Mouse (Mus musculus) thymus, postnatal 36 days (tissue): ENCODE results near the gene Pvrig.
"Not testable (repeated sequence)": the region's sequence is repeated elsewhere in the genome, so short reads cannot be mapped to it uniquely, and the experiment has no call there.

ENCODE experiments used
- DNase-seq, 2 experiments: peaks; one replicate each; pipeline ENCODE4 v3.0.0; 2022; ENCODE audit warnings: mixed read lengths in 2 of 2

Gene Pvrig

GRCm38 (mm10) chr5:138341661-138342060 lies at the start of gene Pvrig:
Pvrig (plus strand) TSS chr5:138341961.
- DNase-seq: no peak

GRCm38 (mm10) chr5:138294158-138294557 lies 47.6 kb upstream of the Pvrig start:
- DNase-seq: no peak

- DNase-seq: no peak
Measured at GRCm38 (mm10) chr5:138299613-138300012, 42.1 kb upstream of the Pvrig start.

GRCm38 (mm10) chr5:138312795-138313194 lies 29.0 kb upstream of the Pvrig start:
- no peak for DNase-seq

- DNase-seq: no peak
Measured at GRCm38 (mm10) chr5:138343216-138343615, 1.5 kb downstream of the Pvrig start.

GRCm38 (mm10) chr5:138363208-138363607 lies 21.4 kb downstream of the Pvrig start:
- DNase-seq: not testable (repeated sequence)

- DNase-seq: not testable (repeated sequence)
Measured at GRCm38 (mm10) chr5:138365347-138365746, 23.6 kb downstream of the Pvrig start.
